Mouse (Mus musculus) embryonic fibroblast, embryonic 13.5 days (primary cell): ENCODE data around the gene Capn1.

Source experiments
- CTCF ChIP-seq: IDR thresholded peaks from 2 replicates; pipeline ENCODE4 v1.5.1; 2011; ENCODE audit warnings: mild to moderate bottlenecking, control low read depth, low read length, moderate library complexity, borderline replicate concordance; ENCODE audit not compliant: insufficient read depth
- POLR2A ChIP-seq: IDR thresholded peaks from 2 replicates; pipeline ENCODE4 v1.6.1; 2011; ENCODE audit warnings: low read depth, mild to moderate bottlenecking, control low read depth, low read length, moderate library complexity

DNA sequence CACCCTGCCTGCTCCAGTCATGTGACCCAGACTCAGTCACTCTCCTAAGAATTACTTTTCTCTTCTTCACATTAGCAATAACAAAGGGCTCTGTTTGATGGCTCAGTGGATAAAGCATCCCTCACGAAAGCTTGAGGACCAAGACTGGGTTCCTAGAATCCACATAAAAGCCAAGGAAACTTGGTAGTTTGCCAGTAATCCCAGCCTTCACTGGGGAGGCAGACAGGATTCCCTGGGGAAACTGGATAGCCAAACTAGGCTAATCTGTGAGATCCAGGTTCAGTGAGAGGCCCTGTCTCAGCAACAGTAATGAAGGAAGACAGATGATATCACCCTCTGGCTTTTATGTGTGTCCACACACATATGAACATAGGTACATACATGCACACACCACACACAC is 24.8 kb downstream of the Capn1 start:
- no peak for TF ChIP-seq CTCF
- TF ChIP-seq POLR2A, result no peak
